Mouse (Mus musculus): Measurements from ENCODE around the gene Rbpj. TPM values are rescaled to one million over a fixed set of nuclear protein-coding genes. Genes with fewer than 3 reads are reported as not detected.
A peak's percentile ranks its signal among the peaks of the same experiment; 100 is the strongest.

Rbpj gene
- 30.1 and 33.0 TPM in 2 replicates for total RNA-seq (2017)

DNA sequence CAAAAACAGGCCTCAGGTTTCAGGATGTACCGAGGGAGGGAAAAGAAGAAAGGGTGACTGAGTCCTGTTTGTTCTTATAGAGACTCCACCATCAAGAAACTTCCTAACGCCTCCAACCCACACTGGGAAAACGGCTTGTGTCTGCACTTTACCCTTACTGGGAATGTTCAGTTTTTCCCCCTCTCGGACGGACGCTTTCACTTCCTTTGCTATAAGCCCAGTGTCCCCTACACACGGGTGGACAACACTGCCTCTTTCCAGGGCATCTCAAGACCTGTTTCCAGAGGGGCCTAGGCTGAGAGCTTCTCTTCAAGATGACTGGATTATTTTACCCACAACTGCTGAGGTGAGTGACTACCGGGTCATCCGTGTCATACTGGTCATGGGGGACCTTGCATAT is at the start of gene Rbpj:
Rbpj (plus strand) TSS at position 270 of the 400 bp plus-strand sequence.
- ATAC-seq (ENCODE audit: extremely low read depth, insufficient number of reproducible peaks, low FRiP score, poor library complexity, severe bottlenecking) = no peak

DNA sequence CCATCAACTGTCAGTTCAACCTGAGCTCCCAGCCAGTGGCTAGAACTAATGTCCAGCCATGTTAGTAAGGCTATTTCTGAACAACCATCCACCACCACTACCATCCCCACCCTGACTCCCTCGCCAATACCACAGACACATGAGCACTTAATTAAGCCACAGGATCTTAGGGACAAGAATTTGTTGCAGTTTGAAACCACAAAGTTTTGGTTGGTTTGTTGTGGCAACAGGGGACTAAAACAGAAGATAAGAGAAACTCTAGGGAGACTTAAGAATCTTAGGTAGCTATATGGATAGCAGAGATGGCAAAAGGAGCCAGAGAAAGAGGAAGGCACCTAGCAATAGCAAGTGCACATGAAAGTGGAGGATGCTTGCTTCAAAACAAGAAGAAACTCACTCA is 45.2 kb upstream of the Rbpj start:
- ATAC-seq (ENCODE audit: extremely low read depth, insufficient number of reproducible peaks, low FRiP score, poor library complexity, severe bottlenecking) = no peak

DNA sequence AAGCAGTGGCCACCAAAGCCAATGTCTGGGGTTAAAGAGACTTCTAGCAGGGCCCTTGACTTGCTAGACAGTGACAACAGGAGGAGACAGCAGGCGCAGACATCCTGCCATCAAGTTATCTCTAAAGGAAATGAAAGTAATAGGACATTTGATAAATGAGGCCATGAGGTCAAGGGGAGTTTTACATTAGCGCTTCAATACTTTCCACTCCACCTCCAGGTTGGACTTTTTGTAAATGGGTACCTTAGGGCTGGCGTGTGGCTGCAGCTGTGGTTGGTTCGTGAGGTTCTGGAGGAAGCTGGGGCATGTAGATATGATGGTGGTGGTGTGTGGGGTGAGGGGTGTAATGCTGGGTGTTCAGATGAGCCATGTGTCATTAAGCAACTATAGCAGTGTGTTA is 44.7 kb upstream of the Rbpj start:
- ATAC-seq (ENCODE audit: extremely low read depth, insufficient number of reproducible peaks, low FRiP score, poor library complexity, severe bottlenecking) = no peak

DNA sequence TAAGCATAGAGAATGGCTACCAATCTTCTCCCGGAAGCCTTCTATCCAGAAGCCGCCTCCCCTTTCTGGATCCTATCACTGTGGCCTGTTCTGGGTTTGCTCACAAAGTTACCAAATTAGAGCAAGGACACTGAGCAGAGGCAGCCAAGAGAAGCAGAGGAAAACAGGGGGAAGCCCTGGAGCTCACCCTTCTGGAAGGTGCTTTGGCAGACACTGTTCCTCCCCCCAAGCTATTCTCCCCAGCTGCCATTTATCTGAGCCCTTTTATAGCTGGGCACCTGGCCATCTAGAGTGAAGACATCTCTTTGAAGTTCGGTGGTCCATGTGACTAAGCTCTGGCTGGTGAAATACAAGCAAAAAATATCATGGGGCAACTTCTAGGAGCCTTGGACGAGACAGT is 38.5 kb upstream of the Rbpj start:
- no peak for ATAC-seq (ENCODE audit: extremely low read depth, insufficient number of reproducible peaks, low FRiP score, poor library complexity, severe bottlenecking)

DNA sequence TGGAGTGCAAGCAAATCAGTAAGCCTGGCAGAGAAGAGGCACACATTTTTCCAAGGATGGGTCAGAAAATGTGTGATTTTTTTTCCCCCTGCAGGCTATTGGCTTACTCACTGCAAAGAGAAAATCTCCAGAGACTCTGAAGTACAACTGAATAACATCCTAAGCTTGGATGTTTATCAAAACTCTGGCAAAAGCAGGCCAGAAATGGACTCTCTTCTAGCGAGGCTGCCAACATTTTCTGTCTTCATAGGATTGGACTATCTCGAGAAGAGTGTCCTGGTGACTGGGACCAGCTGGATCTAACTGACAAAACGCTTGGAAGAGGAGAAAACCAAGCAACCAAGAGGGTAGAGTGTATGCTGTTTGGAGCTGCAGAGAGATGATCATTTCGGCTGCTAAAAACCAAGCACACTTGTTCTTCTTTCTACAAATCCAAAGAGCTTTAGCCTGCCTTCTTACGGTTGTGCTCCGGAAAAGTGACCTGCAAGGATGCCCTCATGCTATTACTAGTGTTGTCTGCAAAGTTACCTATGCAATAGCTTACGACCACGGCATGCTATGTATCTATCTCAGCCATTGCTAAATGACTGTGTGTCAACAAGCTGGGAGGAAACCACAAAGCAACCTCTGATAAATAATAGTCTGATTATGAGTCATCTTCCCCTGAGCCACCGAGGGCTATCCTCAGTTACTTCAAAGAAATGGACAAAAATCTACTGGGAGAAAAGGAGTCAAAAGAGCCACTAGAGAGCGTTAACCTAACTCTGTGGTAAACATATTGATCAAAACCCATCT is 36.1 kb upstream of the Rbpj start:
- ATAC-seq (ENCODE audit: extremely low read depth, insufficient number of reproducible peaks, low FRiP score, poor library complexity, severe bottlenecking) = no peak

DNA sequence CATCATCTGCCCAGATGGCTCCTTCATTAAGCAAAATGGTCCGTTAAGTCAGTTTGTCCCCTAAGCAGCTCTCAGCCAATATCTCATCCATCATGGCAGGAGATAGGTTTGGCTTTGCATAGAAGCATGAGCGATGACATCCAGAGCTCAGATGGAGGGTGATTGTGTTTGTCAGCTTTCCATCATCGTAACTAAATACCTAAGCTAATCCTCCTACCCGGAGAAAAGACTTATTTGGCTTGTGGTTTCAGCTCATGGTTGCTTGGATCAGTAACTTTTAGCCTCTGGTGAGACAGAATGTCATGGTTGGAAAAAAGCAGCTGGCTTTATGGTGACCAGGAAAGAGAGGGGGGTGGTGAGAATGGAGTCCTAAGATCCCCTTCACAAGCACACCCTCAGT is 33.5 kb upstream of the Rbpj start:
- no peak for ATAC-seq (ENCODE audit: extremely low read depth, insufficient number of reproducible peaks, low FRiP score, poor library complexity, severe bottlenecking)

DNA sequence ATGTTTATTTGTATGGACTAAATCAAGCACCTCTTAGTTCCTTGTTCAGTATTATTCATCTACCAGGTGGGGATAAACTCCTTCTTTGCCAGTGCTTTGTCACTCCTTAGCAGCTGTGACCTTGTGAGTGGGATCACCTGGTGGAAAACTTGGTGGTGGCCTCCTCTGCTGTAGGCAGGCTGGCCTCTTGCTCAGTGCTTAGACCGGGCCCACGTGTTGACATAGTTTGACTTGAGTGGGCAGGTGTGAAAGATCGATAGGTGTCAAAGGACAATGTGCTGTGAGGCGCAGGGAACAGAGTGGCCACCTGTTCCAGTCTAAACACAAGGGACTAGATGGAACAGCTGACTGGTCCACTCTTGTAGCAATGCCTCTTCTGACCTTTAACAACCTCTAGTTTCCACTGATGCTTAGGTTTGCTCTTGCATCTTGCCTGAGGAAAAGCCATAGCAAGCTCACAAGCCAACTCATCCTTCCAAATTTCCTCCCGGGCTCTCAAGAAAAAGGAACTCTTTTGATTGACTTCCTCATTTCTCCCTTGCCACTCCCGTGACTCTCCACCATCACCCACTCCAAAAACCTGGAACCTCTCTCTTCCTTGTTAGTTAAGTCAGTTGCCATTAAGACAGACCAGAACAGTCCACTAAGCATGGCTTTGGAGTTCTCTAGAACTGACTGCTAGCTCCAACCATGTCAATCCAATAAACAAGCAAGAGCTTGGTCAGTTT is 28.9 kb upstream of the Rbpj start:
- no peak for ATAC-seq (ENCODE audit: extremely low read depth, insufficient number of reproducible peaks, low FRiP score, poor library complexity, severe bottlenecking)

DNA sequence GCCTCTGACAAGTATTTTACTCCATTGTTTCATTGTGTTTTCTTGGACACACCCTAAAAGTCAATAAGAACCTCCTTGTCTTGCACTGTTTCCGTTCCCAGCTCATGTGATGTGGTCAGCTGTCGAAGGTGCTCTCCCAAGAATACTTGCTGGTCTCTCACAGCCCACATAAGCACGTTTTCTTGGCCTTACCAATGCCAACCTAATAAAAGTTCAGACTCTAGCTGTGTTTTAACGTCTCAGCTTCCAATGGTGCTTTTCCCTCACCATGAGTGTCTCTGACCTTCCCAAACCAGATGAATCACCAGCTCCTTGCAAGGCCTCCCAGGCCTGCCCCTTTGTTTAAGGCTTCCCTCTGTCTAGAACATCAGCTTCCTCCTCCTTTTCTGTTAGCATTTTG is 28.2 kb upstream of the Rbpj start:
- ATAC-seq (ENCODE audit: extremely low read depth, insufficient number of reproducible peaks, low FRiP score, poor library complexity, severe bottlenecking) = no peak

DNA sequence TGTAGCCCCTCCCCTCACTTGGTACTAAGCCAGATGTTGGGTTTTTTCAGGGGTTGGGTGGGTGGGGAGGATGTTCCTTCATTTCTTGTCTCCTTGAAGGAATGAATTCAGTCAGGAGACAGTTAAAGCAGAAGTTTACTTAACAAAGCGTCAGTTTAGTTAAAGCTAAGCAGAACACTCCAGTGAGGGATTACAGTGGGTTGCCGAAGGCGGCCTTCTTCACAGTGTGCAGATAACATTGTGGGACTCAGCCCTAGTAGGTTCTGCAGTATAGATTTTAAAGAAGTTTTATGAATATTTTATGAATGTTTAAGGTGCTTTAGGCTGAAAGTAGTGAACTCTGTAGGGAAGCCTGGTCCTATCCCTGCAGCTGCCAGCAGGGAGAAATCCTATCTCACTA is 27.7 kb upstream of the Rbpj start:
- ATAC-seq (ENCODE audit: extremely low read depth, insufficient number of reproducible peaks, low FRiP score, poor library complexity, severe bottlenecking) = no peak

DNA sequence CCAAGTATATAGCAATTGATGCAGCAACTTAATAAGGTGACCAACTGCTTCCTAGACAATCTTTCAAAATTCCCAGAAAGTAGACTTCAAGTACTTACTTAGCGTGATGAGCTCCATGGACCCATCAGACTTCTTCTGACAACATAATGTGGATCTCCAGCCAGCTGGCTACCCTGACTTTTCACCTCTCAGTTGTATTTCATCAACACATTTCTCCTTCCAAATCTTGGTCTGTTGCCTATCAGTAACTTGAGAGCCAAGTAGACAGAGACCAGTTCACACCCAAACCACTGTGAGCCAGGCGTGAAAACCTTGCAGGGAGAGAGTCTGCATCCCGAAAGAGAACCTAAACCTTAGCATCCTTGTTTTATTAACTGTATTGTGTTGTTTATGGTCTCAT is 26.3 kb upstream of the Rbpj start:
- ATAC-seq (ENCODE audit: extremely low read depth, insufficient number of reproducible peaks, low FRiP score, poor library complexity, severe bottlenecking) = no peak

DNA sequence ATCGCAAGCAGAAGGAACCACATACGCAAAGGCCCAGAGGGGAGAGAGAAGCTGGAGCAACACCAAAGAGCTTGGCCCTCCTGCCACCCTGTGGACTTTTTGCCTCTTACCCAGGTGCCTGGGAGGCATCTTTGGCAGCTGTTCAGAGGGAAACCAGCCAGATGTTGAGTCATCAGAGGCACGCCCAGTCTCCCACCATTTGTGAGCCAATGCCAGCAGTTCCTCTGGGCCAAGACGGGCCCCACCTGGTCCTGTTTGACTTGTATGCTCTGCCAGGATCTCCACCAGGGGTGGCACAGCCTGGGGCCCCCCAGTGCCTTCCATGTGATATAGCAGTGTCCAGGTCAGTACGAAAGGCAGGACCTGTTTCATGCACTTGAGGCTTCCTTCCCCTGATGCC is 21.9 kb upstream of the Rbpj start:
- no peak for ATAC-seq (ENCODE audit: extremely low read depth, insufficient number of reproducible peaks, low FRiP score, poor library complexity, severe bottlenecking)

DNA sequence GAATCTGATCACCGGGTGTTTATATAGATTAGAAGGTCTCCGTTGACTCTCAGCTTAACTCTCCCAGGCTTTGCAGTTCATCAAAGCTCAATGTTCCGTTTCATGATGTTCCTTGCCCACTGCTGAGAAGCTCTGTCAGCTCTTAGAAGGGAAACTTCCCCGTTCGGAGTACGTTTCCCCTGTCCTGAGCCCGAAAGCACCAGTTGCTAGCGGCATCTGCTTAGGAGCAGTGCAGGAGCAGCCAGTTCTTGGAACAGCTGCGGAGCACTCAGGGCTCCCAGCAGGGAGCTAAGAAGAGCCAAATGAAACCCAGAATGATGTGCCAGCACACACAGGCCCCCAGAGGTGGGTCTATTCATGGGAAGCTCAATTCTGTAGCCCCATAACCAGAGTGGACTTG is 15.0 kb upstream of the Rbpj start:
- ATAC-seq (ENCODE audit: extremely low read depth, insufficient number of reproducible peaks, low FRiP score, poor library complexity, severe bottlenecking) = no peak

DNA sequence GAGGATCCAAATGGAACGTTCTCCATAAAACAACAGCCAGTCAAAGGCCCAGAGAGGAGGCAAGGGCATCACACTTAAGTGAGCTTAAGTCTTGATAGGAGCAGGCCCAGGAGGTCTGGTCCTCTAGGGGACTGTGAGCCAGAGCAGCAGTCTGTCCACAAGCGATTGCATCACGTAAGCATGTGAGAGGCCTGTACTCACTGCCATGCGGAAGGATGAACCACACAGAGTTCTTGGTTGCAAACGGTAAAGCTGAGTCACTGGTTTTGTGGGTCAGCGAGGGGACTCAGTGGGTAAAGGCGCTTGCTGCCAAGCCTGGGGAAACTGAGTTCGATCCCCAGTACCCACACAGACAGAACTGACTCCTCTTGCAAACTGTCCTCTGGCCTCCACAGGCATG is 14.1 kb upstream of the Rbpj start:
- ATAC-seq (ENCODE audit: extremely low read depth, insufficient number of reproducible peaks, low FRiP score, poor library complexity, severe bottlenecking) = peak; percentile 48; the same call in 1 of the 2 replicates

DNA sequence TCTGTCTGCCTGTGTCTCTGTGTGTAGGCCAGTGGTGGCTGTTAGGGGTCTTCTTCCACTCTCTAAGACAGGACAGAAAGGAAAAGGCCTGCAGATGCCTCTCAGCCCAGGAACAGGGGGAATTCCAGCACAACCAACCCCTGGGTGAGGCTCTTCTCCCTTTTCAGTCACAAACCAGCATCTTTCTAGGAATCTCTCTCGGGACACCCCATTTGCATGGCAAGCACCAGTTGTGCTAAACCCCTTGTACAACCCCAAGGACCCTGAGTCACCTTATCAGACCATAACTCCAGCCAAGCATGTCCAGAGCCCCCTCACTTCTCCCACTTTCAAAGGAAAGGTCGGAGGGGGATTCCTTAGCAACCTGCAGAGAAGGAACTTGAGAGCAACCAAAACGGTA is 13.0 kb upstream of the Rbpj start:
- no peak for ATAC-seq (ENCODE audit: extremely low read depth, insufficient number of reproducible peaks, low FRiP score, poor library complexity, severe bottlenecking)

DNA sequence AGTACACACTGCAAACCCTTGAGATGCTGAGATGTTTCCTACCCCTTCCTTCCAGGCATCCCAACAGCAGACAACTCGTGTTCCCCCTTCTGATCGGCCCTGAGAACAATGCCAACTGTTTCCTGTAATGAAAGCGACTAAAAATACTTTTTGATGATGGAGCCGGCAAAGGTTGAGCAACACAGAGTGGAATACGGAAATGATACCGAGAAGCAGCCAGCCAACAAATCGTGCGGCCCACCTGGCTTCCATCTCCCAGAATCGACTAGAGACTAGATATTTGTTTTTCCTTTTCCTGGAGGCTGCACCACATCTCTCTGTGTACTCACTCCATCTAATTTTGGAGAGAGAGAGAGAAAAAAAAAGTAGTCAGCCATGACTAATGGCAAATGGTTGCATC is 11.2 kb upstream of the Rbpj start:
- no peak for ATAC-seq (ENCODE audit: extremely low read depth, insufficient number of reproducible peaks, low FRiP score, poor library complexity, severe bottlenecking)

DNA sequence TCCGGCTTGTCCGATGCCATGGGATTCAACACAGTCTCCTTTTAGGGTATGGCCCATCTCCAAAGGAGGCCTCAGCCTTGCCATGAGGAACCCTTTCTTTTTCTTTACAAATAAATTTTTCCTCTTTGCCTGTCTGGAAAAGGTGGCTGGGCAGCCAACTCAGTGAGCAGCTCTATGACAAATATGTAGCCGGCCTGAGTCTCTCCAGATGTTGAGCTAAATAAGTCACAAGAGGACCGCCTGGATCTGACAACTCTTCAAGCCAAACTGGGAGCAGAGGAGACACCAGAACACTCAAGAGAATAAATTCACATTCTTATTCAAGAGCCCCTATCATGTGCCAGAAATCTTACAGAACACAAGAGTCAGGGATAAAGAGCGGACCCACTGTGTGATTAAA is 10.5 kb upstream of the Rbpj start:
- ATAC-seq (ENCODE audit: extremely low read depth, insufficient number of reproducible peaks, low FRiP score, poor library complexity, severe bottlenecking) = no peak

DNA sequence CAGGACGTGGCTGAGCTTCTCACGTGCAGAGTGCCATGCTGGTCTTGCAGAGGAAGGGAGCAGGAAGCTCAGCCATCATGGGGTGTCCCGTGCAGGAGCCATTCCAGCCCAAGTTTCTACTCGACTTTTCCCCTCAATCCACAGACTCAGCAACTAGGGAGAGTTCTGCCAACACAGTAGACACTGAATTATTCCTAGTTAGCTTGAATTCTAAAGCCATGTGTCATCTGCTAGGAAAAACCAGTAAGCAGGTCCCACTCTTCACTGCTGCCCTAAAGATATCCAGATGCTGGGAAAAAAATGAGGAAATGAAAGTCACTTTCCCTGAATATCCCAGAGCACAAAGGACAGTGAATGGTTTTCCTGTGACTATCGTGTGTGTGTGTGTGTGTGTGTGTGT is 5.8 kb upstream of the Rbpj start:
- ATAC-seq (ENCODE audit: extremely low read depth, insufficient number of reproducible peaks, low FRiP score, poor library complexity, severe bottlenecking) = no peak

DNA sequence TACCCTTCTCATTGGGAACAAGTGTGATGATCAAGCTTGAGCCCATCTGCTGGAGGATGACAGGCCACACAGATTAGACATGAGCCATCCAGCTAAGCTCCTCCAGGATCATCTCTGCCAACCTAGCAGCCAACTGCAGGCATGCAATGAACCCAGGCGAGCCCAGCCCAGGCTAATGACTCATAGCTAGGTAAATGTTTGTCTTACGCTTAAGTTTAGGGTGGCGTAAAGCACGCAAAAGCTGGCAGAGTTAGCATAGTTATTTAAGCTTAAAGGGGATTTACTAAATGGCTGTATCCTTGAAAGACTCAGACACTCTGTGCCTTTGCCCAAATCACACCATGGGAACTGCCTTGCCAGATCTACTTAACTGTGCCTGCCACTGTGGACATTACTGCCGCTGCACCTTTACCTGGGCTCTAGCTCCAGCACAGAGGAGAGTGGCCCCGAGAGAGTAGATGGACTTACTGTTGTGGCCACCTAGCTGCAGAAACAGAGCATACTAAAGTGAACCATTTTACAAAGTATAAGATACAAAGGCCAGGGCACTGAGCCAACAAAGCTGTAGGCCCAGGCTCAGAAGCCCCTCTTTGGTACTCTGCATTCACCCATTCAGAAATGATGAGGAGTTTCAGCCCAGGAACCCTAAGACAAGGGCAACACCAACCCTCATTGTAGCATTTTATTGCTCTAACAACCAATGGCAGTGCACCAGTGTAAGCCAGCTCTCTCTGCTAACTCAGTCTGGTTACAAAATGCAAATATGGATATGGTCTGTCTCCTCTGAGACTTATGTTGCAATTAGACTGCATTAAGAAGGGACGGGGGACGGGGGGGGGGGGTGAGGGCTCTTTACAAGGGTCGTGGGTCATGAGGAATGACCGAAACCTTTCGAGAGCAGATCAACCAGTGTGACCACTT is 2.6 kb upstream of the Rbpj start:
- ATAC-seq (ENCODE audit: extremely low read depth, insufficient number of reproducible peaks, low FRiP score, poor library complexity, severe bottlenecking) = no peak

DNA sequence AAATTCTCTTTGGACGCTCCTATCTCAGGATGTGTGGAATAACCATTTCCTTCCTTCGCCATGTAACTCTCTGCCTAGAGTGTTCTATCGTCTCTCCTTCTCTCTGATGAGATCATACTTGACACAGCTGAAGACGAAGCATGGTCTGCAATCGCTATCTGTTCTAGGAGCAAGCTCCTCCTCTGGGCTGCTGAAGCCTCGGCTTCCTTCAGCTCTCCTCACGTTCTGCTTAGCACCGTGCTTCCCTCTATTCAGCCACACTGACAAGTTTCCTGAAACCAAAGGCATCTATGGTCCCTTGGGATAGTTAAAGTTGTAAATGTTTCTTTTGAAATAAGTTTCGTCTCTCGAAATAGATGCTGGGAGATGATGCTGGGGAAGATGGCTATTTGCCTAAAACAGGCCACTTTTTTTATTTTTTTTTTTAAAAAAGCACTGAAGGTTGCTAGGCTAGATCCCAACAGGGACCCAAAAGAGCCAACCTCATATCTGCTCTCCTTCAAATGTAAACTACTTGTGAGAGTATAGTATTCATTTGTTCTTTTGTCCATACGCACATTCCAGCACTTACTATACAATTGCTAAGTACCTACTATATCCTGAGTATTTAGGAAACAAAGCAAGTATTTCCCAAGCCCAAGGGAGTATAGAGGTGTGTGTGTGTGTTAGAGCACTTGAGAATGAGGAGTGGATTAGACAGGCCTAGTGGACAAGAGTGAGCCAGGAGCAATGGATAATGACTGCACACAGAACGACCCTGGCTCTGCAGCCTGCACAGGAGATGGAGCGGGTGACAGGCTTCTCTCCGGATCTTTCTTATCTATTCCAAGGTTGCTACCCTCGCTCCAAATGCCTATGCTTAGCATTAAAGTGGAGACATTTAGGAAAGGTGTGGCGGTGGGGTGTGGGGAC is 726 bp downstream of the Rbpj start:
- no peak for ATAC-seq (ENCODE audit: extremely low read depth, insufficient number of reproducible peaks, low FRiP score, poor library complexity, severe bottlenecking)
